Mouse (Mus musculus) spleen, adult 12 weeks (tissue): ENCODE data around the gene E030025P04Rik.
A peak's percentile ranks its signal among the peaks of the same experiment; 100 is the strongest.

Source experiments
- DNase-seq: peaks from one replicate; pipeline ENCODE4 v3.0.0; 2022; ENCODE audit warnings: low spot score

The E030025P04Rik gene

DNA sequence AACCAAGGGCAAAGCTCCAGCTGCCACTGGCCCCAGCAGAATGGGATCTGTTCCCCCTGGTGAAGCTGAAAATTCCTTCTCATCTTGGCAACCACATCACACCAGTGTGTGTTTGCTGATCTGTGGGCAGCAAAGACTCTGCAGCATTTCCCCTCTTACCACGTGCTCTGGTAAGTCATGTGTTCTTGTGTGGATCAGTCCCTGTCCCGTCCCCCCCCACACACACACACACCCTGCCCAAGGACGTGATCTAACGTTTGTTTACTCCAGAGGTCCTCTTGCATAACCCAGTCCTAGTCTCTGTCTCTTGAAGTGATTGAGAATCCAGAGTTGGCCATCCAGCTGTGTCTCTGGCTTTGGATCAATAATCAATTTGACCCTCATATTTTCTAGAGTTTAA is at the start of gene E030025P04Rik:
TSS of gene E030025P04Rik (minus strand) at position 134 of the 400 bp plus-strand sequence.
- DNase-seq = no peak

GRCm38 (mm10) chr11:109192673-109193557 is 48.7 kb upstream of the E030025P04Rik start:
- DNase-seq = peak; percentile 8

- DNase-seq = no peak
Observed at GRCm38 (mm10) chr11:109188235-109188634, 44.1 kb upstream of the E030025P04Rik start.

DNA sequence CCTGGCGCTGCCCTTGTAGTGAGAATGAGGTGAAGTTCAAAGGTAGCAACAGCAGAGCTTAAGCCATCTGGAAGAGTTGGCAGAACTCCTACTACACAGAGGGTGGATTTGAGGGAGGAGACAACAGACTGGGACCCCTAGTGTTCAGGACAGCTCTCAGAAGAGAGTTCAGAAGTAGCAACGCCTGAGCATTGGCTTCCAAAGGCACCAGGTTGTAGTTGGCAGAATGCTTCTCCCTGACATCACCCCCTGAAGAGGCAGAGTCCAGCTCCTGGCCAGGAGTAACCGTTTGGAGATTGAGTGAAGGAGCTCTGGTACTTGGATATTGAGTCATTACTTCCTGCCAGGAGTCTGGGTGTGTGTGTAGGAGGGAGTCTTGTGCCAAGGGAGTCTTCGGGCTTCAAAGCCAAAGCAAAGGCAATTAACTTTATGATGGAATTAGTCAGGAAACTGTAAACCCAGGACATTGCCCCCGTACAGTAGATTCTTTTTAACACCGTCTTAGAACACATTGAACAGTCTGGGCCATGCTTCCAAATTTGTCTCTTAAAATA is 43.5 kb upstream of the E030025P04Rik start:
- no peak for DNase-seq

DNA sequence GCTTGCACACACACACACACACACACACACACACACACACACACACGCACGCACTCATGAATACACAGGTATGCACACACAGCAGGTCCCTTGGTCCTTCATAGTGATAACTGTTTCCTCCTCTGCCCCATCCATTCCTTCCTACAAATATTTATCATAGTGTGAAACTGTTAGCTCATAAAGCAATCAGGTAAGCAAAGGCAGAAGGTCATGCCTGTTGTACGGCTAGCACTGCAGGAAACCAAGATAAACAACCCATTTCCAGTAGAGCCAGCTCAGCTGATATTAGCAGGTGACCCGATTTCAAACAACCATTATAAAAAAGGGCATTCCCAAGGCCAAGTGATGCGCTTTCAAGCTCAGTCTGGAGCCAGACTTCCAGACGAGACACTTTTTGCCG is 36.9 kb upstream of the E030025P04Rik start:
- no peak for DNase-seq

DNA sequence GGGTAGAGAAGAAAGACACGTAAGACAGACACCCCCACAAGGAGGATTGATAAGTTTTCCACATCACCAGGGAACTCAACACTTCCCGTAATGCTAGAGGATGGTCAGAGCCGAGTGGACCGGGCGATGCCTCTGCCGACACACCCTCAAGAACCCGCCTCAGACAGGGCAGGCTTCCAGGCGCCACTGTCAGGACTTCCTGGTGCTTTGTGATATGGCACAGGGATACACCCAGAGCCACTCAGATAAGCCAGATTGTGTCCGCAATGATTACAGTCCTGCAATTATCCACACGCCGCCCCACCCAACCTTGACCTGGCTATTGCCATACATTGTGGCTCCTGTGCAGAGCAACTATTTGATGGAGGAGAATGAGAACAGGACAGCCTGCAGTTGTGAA is 36.1 kb upstream of the E030025P04Rik start:
- DNase-seq = no peak

DNA sequence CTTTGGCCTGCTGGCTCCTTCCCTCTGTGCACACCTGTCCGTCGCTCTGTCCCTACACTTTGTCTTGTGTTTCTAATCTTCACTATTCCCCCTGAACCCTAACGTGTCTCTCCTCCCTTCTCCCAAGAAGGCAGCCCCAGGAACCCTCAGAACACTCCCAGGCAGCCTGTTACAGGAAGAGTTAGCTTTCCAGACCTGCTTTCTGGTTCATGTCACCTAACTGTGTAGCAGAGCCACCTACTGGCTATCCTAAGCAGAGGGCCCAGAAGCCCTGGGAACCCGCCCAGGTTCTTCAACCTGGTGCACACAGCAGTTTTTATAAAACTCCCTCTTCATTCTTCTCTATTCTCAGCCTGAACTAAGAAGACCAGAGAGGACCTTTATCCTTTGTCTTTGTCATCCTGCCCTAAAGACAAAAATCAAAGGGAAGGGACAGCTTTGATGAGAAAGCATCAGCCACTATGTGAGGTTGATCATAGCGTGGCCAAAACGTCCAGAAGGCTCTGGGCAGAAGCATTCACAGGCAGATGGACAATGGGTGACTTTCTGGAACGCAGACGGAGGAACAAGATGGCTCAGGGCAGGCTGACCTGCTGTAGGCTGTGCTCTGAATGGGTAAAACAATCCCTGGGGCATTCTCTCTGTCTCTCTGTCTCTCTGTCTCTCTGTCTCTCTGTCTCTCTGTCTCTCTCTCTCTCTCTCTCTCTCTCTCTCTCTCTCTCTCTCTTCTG is 34.8 kb upstream of the E030025P04Rik start:
- DNase-seq = no peak

DNA sequence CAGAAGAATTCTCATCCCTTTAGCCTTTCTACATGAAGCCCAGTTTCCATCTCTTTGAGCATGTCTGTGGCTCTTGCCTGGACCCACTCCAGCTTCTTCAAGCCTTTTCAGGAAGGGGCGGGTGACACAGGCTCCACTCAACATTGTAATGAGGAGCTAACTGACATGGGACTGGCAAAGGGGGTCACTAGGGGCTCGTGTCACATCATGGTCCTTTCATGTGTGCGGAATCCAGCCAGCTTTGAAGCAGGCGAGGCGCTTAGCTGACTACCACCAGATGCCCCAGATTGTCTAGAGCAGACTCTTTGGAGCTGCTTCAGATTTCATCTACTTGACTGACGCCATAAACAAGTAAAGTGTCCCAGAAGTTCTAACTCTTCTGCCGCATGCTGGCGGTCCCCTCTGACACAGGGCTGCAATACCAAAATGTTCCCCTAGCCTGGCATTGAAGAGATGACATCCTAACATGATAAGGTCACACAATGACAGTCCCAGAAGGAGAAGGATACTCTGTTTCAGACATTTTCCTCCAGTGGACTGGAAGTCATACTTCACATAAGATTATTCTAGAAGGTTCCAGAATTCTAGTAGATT is 31.3 kb upstream of the E030025P04Rik start:
- DNase-seq = no peak

DNA sequence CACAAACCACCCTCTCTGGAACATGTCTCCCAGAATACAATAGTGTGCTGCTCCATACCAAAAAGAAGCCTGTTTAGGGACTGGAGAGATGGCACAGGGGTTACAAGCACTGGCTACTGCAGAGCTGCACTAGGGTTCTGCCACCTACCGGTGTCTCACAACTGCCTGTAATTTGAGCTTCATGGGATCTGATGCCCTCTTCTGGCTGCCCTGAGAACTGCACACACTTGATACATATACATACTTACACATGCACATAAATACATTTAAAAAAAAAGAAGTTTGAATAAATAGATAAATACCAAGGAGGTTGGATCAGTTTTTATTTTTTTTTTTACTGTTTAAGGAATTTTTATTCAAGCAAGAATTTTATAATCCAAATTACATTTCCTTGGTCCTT is 28.1 kb upstream of the E030025P04Rik start:
- no peak for DNase-seq

- DNase-seq = no peak
Observed at GRCm38 (mm10) chr11:109170771-109171170, 26.6 kb upstream of the E030025P04Rik start.

DNA sequence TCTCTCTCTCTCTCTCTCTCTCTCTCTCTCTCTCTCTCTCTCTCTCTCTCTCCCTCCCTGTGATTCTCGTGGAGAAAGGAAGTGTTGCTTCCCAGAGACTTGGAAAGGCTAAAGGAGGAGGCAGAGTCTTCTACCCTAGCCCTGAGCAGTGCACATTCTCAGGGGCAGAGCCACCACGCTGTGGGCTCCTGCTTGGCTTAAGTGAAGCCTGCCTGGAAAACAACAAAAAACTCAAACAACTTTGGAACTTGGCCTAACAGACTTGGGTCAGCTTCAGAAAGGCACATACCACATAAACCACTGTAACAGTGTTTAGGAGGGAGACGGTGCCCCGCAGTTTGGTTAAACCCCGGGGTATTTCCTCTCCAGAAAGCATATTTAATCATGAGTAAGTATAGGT is 13.5 kb upstream of the E030025P04Rik start:
- DNase-seq = no peak

DNA sequence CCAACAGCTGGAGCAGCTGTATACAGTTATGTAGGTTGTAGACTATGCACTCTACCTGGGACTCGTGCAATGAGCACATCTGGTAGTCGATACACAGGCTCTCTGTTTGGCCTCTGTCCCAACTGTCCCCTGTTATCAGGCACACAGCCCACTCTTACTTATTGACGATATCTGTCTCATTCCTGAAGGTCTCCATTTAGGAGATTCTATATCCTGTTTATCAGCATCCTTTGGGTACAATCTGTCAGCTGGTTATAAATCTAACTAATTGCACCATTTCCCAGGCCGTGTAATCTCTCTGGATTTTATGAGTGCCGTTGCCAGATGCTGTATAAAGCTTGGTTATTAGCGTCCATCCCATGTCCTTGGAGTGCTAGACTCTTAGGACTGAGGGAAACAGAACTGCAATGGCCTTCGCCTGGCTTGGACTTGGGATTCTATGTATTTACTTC is 747 bp upstream of the E030025P04Rik start:
- DNase-seq = no peak

- DNase-seq = no peak
Observed at GRCm38 (mm10) chr11:109126482-109126881, 17.7 kb downstream of the E030025P04Rik start.

GRCm38 (mm10) chr11:109125451-109125850 is 18.7 kb downstream of the E030025P04Rik start:
- DNase-seq = no peak

DNA sequence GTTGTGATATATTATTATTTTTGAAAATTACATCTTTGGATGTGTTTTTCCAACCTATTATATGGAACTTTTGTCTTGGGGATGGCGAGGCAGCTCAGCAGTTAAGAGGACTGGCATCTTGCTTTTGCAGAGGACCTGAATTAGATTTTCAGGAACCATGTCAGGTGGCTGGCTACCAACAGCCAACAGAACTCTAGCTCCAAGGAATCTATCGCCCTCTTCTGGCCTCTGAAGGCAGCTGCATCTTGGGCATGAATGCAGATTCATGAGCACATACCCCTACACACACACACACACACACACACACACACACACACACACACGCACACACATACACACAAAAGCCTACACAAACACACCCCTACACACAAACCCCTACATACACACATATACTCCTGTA is 19.9 kb downstream of the E030025P04Rik start:
- no peak for DNase-seq

DNA sequence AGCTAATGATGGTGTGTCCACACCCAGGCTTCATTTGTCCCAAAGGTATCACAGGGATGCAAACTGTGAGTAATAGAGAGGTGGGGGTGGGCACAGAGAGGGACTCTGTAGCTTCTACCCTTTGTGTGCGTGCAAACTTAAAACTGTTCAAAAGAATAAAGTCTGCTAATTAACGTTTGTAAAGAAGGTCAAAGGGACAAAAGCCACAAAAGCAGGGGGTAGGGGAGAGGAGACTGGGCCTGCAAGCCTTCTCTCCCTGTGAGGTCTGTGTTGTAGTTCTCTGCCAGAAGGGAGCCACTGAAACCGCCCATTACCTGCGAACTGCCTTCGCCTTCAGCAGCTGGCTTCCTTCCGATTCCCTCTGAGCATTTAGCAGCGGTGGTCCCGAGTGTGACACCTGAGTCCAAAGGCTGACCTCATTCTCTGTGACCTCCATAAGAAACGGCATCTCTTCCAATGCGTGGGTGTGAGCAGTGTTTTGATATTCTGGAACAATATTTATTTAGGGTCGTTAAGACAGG is 34.3 kb downstream of the E030025P04Rik start:
- DNase-seq = no peak

DNA sequence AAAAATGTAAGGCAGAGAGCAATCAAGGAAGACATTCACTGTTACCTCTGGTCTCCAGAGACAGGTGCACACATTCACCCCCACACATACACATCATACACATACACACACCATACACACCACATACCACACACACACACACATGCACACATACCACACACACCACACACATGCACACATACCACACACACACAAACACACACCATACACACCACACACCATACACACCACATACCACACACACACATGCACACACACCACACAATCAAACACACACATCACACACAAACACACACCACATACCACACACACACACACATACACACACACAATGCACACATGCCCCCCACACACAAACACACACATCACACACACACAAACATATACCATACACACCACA is 35.1 kb downstream of the E030025P04Rik start:
- no peak for DNase-seq

DNA sequence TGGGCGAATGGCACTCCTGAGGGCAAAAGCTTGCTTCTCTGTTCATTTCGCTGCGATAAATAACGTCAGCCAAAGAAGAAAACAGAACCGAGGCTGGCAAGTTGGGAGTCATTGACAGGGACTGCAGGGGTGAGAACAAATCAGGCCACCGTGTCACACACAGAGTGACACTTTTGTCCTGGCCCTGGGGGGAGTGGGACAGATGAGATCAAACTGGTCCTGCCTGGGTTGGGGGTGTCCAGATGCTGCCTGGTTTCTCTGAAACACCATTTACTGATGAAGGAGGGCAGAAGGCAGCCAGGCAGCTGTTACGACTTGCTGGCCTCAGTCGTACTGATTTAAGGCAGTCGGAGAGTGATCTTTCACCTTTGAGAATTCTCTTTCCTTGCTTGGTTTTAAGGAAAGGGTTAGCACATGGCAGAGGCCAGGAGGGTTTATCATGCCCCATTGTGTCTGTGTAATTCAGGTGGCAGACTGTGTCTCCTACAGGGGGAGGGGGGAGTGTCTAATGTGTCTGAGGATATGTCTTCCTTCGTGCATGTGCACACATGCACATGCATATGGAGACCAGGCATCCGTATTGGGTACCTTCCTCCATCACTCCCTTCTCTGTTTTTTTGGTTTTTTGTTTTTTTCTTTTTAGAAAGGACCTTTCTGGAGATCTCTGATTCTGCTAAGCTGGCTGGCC is 36.5 kb downstream of the E030025P04Rik start:
- DNase-seq = no peak

GRCm38 (mm10) chr11:109106751-109107150 is 37.4 kb downstream of the E030025P04Rik start:
- DNase-seq = no peak

DNA sequence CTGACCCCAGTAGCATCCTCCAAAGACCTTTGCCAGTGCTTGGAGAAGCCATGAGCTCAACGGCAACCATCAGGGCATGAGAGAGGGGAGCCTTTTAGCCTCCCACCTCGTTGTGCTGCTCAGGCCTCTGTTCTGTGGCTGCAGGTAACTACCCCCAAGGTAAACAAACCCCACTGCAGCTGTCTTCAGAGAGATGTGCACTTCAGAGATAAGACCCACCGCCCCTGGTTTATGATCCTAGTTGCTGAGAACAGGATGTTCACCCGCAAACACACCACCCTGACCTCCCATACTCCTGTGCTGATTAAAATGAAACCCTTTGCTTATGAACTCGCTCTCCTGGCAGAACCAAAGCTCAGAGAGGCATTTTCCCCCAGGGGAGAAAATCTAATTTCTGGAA is 38.0 kb downstream of the E030025P04Rik start:
- no peak for DNase-seq

GRCm38 (mm10) chr11:109103386-109103785 is 40.8 kb downstream of the E030025P04Rik start:
- DNase-seq = no peak

DNA sequence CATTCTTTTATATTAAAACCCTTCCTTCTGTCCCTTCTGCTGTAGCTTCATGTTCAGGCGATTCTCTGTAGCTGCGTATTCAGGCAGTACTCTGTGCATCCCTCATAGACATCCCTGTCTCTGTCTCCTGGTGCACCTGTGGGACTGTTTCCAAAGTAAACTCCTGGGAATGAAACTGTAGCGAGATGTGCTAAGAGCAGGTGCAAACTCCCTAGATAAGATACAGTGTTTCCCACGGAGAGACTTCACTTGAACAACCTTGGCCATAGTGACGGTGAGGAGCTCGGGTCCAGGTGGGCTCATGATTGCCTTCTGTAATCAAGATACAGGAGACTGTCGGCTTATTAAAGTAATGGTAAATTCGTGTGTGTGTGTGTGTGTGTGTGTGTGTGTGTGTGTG is 41.5 kb downstream of the E030025P04Rik start:
- no peak for DNase-seq
